Mouse (Mus musculus): ENCODE data around the gene Gm6710.
"Not testable (repeated sequence)": the region's sequence is repeated elsewhere in the genome, so short reads cannot be mapped to it uniquely, and the experiment has no call there.

- TF ChIP-seq CTCF (conservative IDR thresholded peaks at IDR 0.05 in 1 of 2, IDR thresholded peaks at IDR 0.05 in 1 of 2; ENCODE audit: low read depth in 2 of 2, low read length in 2 of 2); E2F4 (IDR thresholded peaks at IDR 0.05; ENCODE audit: insufficient replicate concordance, low read depth, low read length); BHLHE40 (IDR thresholded peaks at IDR 0.05; ENCODE audit: low read depth, low read length); JUN (IDR thresholded peaks at IDR 0.05; ENCODE audit: insufficient read depth, low read depth, low read length): not testable (repeated sequence)
Measured at GRCm38 (mm10) chr2:175869024-175869423, at the start of gene Gm6710.
